Mouse (Mus musculus): ENCODE measurements around the gene Trim50. TPM values are rescaled to one million over a fixed set of nuclear protein-coding genes. Genes with fewer than 3 reads are reported as not detected.
"Not testable (repeated sequence)": the region's sequence is repeated elsewhere in the genome, so short reads cannot be mapped to it uniquely, and the experiment has no call there.

Trim50 gene
- polyA plus RNA-seq, 1 experiment from 2014 or later = not detected

DNA sequence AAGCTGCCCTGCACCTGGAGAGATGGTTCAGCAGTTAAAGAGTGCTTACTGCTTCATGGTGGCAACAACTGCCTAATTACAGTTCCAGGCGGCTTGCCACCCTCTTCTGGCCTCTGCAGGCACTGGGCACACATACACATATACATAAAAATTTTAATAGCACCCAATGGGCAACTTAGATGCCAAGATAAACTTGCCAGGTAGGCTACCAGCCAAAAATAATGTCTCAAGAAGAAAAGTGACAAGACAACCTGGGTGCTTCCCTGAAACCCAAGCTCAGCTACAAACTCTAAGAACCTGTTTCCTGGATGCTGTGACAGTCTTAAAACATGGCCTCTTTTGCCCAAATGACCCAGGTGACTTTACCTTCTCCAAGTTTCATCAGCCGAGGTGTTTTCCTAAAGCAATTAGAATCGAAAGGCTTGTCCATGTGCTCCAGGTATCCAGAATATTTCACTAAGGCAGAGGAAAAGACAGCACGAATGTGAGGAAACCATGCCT lies 5.5 kb upstream of the Trim50 start:
- Histone ChIP-seq H3K27ac (no peak overlapping the region), H3K9ac (no peak overlapping the region), H3K4me3 (no peak overlapping the region), H3K4me2 (no peak overlapping the region), H3K27me3 (replicated peaks) (peaks cover 9% of the 10 kb centered on the region; the same call in 1 of the 2 replicates), H3K9me3 (replicated peaks) (no peaks in the 10 kb centered on the region), H3K36me3 (no peaks in the 10 kb centered on the region), H3K4me1 (no peaks in the 10 kb centered on the region)
- 41% methylated on average over 4 of the region's 4 CpGs for WGBS (ENCODE audit: insufficient replicate concordance)
- ATAC-seq = no peak

DNA sequence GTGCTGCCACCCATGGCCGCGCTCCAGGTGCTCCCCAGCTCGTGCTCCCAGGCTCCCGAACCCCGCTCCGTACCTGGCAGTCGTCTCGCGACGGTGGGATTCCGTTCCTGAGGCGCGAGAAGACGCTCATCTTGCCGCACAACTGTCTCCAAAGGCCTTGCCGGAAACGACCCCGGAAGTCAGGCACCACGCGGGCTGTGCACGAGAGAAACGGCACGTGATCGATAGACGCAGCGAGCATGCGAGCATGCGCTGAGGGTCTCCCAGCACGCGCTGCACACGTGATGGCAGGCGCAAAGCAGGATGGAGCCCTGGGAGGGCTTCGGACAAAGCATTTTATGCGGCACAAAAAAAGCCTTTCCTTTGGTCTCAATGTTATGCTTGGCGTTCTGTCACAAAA lies 3.2 kb upstream of the Trim50 start, which contains the start of gene Fkbp6:
Fkbp6 (minus strand) TSS at position 183 of the 400 bp plus-strand sequence.
- Histone ChIP-seq H3K4me3 (no peak within 1 kb of the TSS), H3K36me3 (no peaks in the 10 kb centered on the region), H3K27me3 (replicated peaks) (peaks cover 23% of the 10 kb centered on the region), H3K9me3 (replicated peaks) (no peaks in the 10 kb centered on the region), H3K27ac (no peak within 1 kb of the TSS), H3K9ac (no peak within 1 kb of the TSS), H3K4me2 (no peak within 1 kb of the TSS), H3K4me1 (no peaks in the 10 kb centered on the region)
- 80% methylated on average over 35 of the region's 35 CpGs for WGBS (ENCODE audit: insufficient replicate concordance)
- no peak for ATAC-seq

DNA sequence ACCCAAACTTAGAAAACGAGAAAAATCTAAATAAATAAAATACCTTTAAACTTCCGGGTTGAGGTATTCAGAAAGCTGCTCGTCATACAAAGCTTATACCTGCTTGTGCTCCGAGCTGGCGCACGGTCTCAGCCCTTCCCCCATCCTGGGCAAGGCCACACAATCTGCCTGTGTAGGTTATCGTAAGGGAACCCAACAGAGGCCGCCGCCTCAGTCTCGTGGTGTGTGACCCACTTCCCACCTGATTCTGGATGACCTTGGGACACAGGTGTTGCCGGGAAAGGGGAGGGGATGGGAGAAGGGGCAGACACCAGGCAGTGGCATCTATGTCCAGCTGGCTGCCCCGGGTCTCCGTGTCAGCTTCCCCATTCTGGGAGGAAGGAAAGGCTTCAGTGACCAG lies 1.5 kb upstream of the Trim50 start:
- 66% methylated on average over 13 of the region's 13 CpGs for WGBS (ENCODE audit: insufficient replicate concordance)
- no peak overlapping the region for H3K4me3 ChIP-seq
- ATAC-seq = no peak

DNA sequence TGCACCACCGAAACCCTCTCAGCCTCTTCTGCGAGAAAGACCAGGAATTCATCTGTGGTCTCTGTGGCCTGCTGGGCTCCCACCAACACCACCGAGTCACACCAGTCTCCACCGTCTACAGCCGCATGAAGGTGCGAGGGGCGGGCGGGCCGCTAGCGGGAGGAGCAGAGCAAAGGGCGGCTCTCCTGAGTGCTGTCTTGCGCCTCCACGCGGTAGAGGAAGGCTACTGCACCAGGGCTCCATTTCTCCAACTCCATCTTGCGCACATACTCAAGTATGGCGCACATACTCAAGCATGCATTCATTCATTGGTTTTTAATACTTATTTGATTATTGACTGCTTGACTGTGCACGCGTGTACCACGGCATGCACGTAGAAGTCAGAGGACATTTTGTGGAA lies 469 bp downstream of the Trim50 start:
- Histone ChIP-seq H3K27me3 (replicated peaks) (peaks cover 24% of the 10 kb centered on the region), H3K9me3 (replicated peaks) (0 out of 2 replicates have a peak, but pooled peaks cover 4% of the 10 kb centered on the region), H3K9ac (no peak overlapping the region), H3K4me3 (no peak overlapping the region), H3K4me2 (no peak overlapping the region), H3K4me1 (no peaks in the 10 kb centered on the region), H3K36me3 (no peaks in the 10 kb centered on the region), H3K27ac (no peak overlapping the region)
- WGBS (ENCODE audit: insufficient replicate concordance) = 18% methylated on average over 20 of the region's 20 CpGs
- no peak for ATAC-seq

More for the DNA sequence above, 1.5 kb upstream of the Trim50 start:
- H3K27me3 ChIP-seq (replicated peaks) = peaks cover 23% of the 10 kb centered on the region
- no peak overlapping the region for H3K27ac ChIP-seq
- no peaks in the 10 kb centered on the region for H3K36me3 ChIP-seq
- H3K9me3 ChIP-seq (replicated peaks) = no peaks in the 10 kb centered on the region
- H3K9ac ChIP-seq = no peak overlapping the region
- H3K4me1 ChIP-seq = no peaks in the 10 kb centered on the region
- H3K4me2 ChIP-seq = no peak overlapping the region

DNA sequence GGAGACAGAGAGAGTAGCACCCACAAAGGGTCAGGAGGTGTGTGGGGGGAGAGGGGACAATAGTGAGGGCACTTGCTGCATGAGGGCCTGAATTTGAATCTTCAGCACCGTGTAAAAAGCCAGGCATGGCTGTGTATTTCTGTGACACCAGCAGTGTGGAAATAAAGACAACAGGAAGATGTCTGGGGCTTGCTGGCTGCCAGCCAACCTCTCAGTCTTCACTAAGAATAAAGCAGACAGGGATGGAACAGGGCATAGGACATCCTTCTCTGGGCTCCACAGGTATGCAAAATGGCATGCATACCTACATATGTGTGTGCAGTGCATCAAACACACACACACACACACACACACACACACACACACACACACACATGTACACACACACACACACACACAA lies 3.0 kb downstream of the Trim50 start:
- H3K9me3 ChIP-seq (replicated peaks) = 0 out of 2 replicates have a peak, but pooled peaks cover 4% of the 10 kb centered on the region
- no peak for ATAC-seq
- WGBS (ENCODE audit: insufficient replicate concordance) = 20% methylated on average over 1 of the region's 1 CpGs
- H3K4me3 ChIP-seq = no peak overlapping the region
- peaks cover 28% of the 10 kb centered on the region for H3K27me3 ChIP-seq (replicated peaks)
- H3K36me3 ChIP-seq = no peaks in the 10 kb centered on the region
- H3K9ac ChIP-seq = no peak overlapping the region
- no peak overlapping the region for H3K4me2 ChIP-seq
- H3K27ac ChIP-seq = no peak overlapping the region
- no peaks in the 10 kb centered on the region for H3K4me1 ChIP-seq

DNA sequence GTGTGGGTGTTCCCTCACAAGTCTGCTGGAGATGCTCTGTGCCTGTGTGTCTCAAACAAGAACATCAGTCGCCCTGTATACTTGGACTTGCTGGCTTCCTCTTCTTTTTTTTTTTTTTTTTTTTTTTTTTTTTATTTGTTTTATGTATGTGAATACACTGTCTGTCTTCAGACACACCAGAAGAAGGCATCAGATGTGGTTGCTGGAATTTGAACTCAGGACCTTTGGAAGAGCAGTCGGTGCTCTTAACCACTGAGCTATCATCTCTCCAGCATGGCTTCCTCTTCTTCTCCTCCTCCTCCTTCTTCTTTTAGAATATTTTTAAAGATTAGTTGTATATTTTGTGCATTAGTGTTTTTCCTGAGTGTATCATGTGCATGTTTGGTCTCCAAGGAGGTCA lies 4.5 kb downstream of the Trim50 start:
- Histone ChIP-seq H3K9me3 (replicated peaks) (0 out of 2 replicates have a peak, but pooled peaks cover 4% of the 10 kb centered on the region), H3K36me3 (no peaks in the 10 kb centered on the region), H3K27me3 (replicated peaks) (peaks cover 23% of the 10 kb centered on the region), H3K4me1 (no peaks in the 10 kb centered on the region), H3K27ac (no peak overlapping the region), H3K4me2 (no peak overlapping the region), H3K9ac (no peak overlapping the region), H3K4me3 (no peak overlapping the region)
- 62% methylated on average over 2 of the region's 2 CpGs for WGBS (ENCODE audit: insufficient replicate concordance)
- ATAC-seq = no peak

DNA sequence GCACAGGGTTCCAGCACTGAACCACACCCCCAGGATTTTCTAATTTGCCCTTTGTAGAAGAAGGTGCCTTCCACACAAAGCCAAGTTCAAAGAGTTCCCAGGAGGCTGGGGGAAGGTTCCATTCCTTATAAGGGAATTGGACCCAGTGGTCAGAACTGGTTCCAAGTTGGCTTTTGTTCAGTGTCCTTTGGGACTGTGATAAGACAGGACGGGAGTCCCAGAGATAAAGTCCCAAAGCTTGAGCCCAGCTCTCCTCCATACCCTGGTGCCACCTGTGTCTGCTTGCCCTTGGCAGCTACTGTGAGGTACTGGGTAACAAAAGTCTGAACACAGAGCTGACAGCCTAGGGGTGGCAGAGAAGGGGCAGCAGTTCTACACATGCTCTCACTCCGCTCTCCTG lies 6.7 kb downstream of the Trim50 start:
- no peak overlapping the region for H3K4me3 ChIP-seq
- H3K36me3 ChIP-seq = no peaks in the 10 kb centered on the region
- H3K4me2 ChIP-seq = no peak overlapping the region
- no peak for ATAC-seq
- H3K27ac ChIP-seq = no peak overlapping the region
- peaks cover 5% of the 10 kb centered on the region; the same call in 1 of the 2 replicates for H3K27me3 ChIP-seq (replicated peaks)
- no peaks in the 10 kb centered on the region for H3K4me1 ChIP-seq
- H3K9me3 ChIP-seq (replicated peaks) = 0 out of 2 replicates have a peak, but pooled peaks cover 4% of the 10 kb centered on the region
- 56% methylated on average over 2 of the region's 2 CpGs for WGBS (ENCODE audit: insufficient replicate concordance)
- no peak overlapping the region for H3K9ac ChIP-seq

DNA sequence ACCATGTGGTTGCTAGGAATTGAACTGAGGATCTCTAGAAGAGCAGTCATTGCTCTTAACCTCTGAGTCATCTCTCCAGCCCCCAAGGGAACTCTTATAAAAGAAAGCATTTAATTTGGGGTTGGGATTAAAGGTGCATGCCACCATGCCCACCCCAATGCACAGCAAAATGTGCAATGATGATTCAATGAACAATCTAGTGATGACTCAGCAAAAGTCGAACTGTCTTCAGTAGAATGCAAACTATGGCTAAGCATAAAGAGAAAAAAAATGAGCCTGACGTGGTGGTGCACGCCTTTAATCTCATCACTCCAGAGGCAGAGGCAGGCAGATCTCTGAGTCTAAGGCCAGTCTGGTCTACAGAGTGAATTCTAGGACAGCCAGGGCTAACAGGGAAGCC lies 9.5 kb downstream of the Trim50 start:
- no peaks in the 10 kb centered on the region for H3K36me3 ChIP-seq
- ATAC-seq = no peak
- no peak overlapping the region for H3K4me3 ChIP-seq
- H3K27ac ChIP-seq = no peak overlapping the region
- H3K4me1 ChIP-seq = no peaks in the 10 kb centered on the region
- H3K4me2 ChIP-seq = no peak overlapping the region
- 0 out of 2 replicates have a peak, but pooled peaks cover 2% of the 10 kb centered on the region for H3K9me3 ChIP-seq (replicated peaks)
- WGBS (ENCODE audit: insufficient replicate concordance) = 61% methylated on average over 3 of the region's 3 CpGs
- H3K9ac ChIP-seq = no peak overlapping the region
- peaks cover 21% of the 10 kb centered on the region; the same call in 1 of the 2 replicates for H3K27me3 ChIP-seq (replicated peaks)

DNA sequence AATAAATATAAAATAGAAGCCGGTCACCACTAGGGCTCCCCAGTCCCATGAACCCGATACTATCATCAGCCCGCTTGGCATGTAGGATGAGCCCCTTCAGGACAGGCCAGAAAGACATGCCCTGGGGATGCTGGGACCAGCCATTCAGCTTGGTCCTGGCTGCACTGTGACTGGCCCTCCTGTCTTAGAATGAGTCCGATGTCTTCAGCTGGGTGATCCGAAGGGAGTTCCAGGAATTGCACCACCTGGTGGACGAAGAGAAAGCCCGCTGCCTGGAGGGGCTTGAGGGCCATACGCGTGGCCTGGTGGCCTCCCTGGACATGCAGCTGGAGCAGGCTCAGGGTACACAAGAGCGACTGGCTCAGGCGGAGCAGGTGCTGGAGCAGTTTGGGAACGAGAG lies 10.4 kb downstream of the Trim50 start:
- WGBS (ENCODE audit: insufficient replicate concordance) = 32% methylated on average over 12 of the region's 12 CpGs
- H3K9ac ChIP-seq = no peak overlapping the region
- no peak overlapping the region for H3K4me2 ChIP-seq
- H3K4me3 ChIP-seq = no peak overlapping the region
- H3K27ac ChIP-seq = no peak overlapping the region
- H3K4me1 ChIP-seq = peaks cover 1% of the 10 kb centered on the region; the same call in 1 of the 2 replicates
- peaks cover 20% of the 10 kb centered on the region; the same call in 1 of the 2 replicates for H3K27me3 ChIP-seq (replicated peaks)
- no peaks in the 10 kb centered on the region for H3K9me3 ChIP-seq (replicated peaks)
- no peak for ATAC-seq
- no peaks in the 10 kb centered on the region for H3K36me3 ChIP-seq

DNA sequence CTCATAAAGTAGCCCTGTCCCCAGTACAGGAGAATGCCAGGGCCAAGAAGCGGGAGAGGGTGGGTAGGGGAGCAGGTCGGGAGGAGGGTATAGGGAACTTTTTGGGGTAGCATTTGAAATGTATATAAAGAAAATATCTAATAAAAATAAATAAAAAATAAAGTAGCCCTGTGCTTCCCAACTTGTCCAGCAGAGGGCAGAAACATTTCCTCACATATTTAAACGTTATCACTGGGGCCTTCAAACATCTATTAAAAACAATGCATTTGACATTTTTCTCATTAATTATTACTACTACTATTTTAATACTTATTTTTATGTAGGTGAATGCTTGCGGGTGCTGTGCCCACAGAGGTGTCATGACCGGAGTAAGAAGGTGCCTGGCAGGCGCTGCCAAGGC lies 14.7 kb downstream of the Trim50 start:
- Histone ChIP-seq H3K4me2 (no peak overlapping the region), H3K27ac (no peak overlapping the region), H3K9ac (no peak overlapping the region), H3K36me3 (peaks cover 17% of the 10 kb centered on the region), H3K27me3 (replicated peaks) (peaks cover 16% of the 10 kb centered on the region; the same call in 1 of the 2 replicates), H3K9me3 (replicated peaks) (no peaks in the 10 kb centered on the region), H3K4me3 (no peak overlapping the region), H3K4me1 (peaks cover 25% of the 10 kb centered on the region)
- WGBS (ENCODE audit: insufficient replicate concordance) = 44% methylated on average over 6 of the region's 6 CpGs
- ATAC-seq = no peak

DNA sequence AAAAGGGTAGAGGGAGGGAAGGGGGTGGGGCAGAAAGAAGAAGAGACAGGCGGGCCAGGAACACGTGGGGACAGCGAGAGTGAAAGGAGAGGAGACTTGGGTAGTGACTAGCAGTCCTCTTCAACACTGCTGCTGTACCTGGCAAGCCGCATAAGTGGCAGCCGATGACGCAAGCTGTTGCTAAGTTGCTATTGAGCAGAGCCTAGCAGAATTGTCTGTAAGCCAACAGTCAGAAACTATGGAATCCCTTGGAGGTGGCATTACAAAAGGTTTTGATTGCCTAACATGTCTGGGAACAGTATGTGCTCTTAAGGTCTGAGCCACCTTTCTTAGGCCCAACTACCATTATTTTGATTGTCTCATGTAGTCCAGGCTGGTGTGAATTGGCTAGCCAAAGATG lies 15.2 kb downstream of the Trim50 start:
- Histone ChIP-seq H3K9ac (no peak overlapping the region), H3K4me3 (no peak overlapping the region), H3K4me2 (no peak overlapping the region), H3K27me3 (replicated peaks) (peaks cover 16% of the 10 kb centered on the region; the same call in 1 of the 2 replicates), H3K9me3 (replicated peaks) (no peaks in the 10 kb centered on the region), H3K27ac (no peak overlapping the region), H3K36me3 (peaks cover 22% of the 10 kb centered on the region), H3K4me1 (peaks cover 25% of the 10 kb centered on the region)
- ATAC-seq = no peak
- whole genome bisulfite sequencing (ENCODE audit: insufficient replicate concordance) = 73% methylated on average over 6 of the region's 6 CpGs

DNA sequence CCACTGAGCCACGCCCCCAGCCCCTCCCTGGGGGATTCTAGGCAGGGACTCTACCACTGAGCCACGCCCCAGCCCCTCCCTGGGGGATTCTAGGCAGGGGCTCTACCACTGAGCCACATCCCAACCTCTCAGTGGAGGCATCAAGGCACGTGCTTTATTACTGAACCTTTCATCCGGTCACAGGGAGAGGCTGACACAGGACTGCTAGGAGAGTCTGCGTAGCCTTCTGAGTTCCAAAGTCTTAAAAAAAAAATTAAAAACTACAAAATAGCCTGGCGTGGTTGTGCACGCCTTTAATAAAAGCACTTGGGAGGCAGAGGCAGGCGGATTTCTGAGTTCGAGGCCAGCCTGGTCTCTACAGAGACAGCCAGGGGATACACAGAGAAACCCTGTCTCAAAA lies 16.1 kb downstream of the Trim50 start:
- WGBS (ENCODE audit: insufficient replicate concordance) = 49% methylated on average over 9 of the region's 9 CpGs
- peaks cover 30% of the 10 kb centered on the region for H3K36me3 ChIP-seq
- not testable (repeated sequence) for H3K9me3 ChIP-seq (replicated peaks); ATAC-seq
- peaks cover 16% of the 10 kb centered on the region; the same call in 1 of the 2 replicates for H3K27me3 ChIP-seq (replicated peaks)
- peak overlapping the region; percentile 88 for H3K9ac ChIP-seq
- peak overlapping the region; percentile 92 for H3K4me2 ChIP-seq
- peak overlapping the region; percentile 87 for H3K4me3 ChIP-seq
- H3K4me1 ChIP-seq = peaks cover 25% of the 10 kb centered on the region
- peak overlapping the region; percentile 88; the same call in 1 of the 2 replicates for H3K27ac ChIP-seq
